Mouse (Mus musculus) spleen, adult 2 months (tissue): ENCODE measurements around the gene Noa1.

Experiments
- CTCF ChIP-seq: fragments of 200-500 bp; IDR thresholded peaks from 2 replicates; pipeline ENCODE4 v1.5.1; 2011; ENCODE audit warnings: mild to moderate bottlenecking, inconsistent platforms; ENCODE audit not compliant: insufficient read depth, insufficient read length, insufficient replicate concordance; ENCODE audit errors: extremely low read depth
- POLR2A ChIP-seq: fragments of 200-500 bp; IDR thresholded peaks from 2 replicates; pipeline ENCODE4 v1.6.1; 2011; ENCODE audit warnings: low read depth, low read length, inconsistent platforms

DNA sequence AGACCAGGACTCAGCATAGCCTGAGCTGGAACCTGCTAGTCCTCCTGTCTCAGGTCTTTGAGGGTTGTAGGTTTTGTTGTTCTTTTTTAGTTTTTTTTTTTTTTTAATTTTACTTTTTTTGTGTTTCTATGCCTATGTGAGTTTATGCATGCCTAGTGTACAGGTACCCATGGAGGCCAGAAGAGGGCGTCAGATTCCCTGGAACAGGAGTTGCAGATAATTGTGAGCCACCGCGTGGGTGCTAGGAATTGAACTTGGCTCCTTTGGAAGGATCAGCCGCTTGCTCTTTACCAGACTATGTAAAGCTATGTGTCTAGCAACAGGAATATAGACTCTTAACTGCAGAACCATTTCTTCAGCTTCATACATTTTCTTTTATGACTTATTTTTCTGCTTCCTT is 4.3 kb upstream of the Noa1 start:
- TF ChIP-seq CTCF (no peak), POLR2A (no peak)
